Mouse (Mus musculus) embryonic facial prominence, embryonic 15.5 days (tissue): ENCODE results near the gene Atg2a. TPM values are rescaled to one million over a fixed set of nuclear protein-coding genes. Genes with fewer than 3 reads are reported as not detected.

Experiments
- ATAC-seq: fragments of 200-750 bp; cut with Nextera tagmentation; 2 replicates; pipeline ENCODE4 v1.8.0; 2017; ENCODE audit warnings: low read depth, moderate TSS enrichment; ENCODE audit not compliant: insufficient number of reproducible peaks, low FRiP score, low TSS enrichment
- H3K27ac ChIP-seq: fragments of 300-500 bp; sonication (generic); replicated peaks from 2 replicates; pipeline ENCODE4 v1.5.1; 2015; ENCODE audit warnings: mild to moderate bottlenecking, inconsistent platforms
- H3K27me3 ChIP-seq: fragments of 300-500 bp; sonication (generic); 2 replicates; pipeline ENCODE4 v1.6.1; 2015; ENCODE audit warnings: inconsistent platforms
- H3K36me3 ChIP-seq: fragments of 300-500 bp; sonication (generic); 2 replicates; pipeline ENCODE4 v1.6.1; 2015; ENCODE audit warnings: mild to moderate bottlenecking, inconsistent platforms
- H3K4me1 ChIP-seq: fragments of 300-500 bp; sonication (generic); 2 replicates; pipeline ENCODE4 v1.6.1; 2015; ENCODE audit warnings: inconsistent platforms
- H3K4me2 ChIP-seq: fragments of 300-500 bp; sonication (generic); replicated peaks from 2 replicates; pipeline ENCODE4 v1.6.1; 2015; ENCODE audit warnings: mild to moderate bottlenecking, inconsistent platforms
- H3K4me3 ChIP-seq: fragments of 300-500 bp; sonication (generic); replicated peaks from 2 replicates; pipeline ENCODE4 v1.5.1; 2015; ENCODE audit warnings: mild to moderate bottlenecking, inconsistent platforms
- H3K9ac ChIP-seq: fragments of 300-500 bp; sonication (generic); 2 replicates; pipeline ENCODE4 v1.6.1; 2015; ENCODE audit warnings: inconsistent platforms
- H3K9me3 ChIP-seq: fragments of 300-500 bp; sonication (generic); replicated peaks from 2 replicates; pipeline ENCODE4 v1.6.1; 2016; ENCODE audit warnings: inconsistent platforms
- WGBS: fragments of 180-500 bp; shearing (Covaris S2); methylation state at CpG from one replicate; pipeline ENCODE4 v1.1.7; 2015; 5-methylcytosine and 5-hydroxymethylcytosine counted together
- polyA plus RNA-seq: library from polyadenylated mRNA; unstranded; fragments of >200 nt; fragmentation: Nextera tagmentation; extraction: Ambion mirVana; gene quantifications from 2 replicates; pipeline ENCODE4 v1.2.1, GENCODE M21; 2015

The Atg2a gene
- polyA plus RNA-seq, 1 experiment from 2014 or later: 11.0 TPM

DNA sequence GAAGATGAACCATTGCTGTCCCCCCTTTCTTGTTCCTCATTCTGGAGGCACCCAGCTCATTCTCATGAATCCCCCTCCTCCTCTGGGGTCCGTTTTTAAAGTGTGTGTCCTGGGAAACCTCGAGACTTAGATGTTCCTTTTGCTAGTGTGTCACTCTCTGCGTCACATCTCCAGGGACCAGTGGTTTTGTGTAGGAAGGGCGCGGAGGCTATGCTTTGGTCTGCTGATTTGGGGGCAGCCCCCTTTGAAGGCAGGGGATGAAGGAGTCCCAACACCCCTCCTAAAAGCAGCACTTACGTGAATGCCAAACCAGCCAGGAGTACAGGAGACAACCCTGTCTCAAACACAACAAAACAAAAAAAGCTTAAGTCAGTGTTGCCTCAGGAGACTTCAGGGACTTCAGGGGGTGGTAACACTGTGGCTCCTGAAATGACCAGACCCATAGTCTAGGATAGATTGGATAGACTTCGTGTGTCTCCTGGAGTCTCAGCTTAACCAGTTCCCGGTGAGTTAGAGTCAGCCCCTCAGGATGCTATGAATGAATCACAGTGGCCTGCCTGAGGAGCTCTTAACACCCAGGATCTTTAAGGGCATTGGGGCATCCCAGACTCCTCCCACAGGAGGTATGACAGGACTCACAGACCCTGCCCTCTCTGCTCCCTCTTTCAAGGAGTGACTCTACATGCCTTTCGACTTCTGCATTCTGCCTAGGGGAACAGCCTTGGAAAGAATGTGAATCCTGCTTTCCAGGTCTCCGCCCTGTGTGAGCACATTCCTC, 36.4 kb downstream of the Atg2a start:
- Histone ChIP-seq H3K4me1 (peaks cover 42% of the 10 kb centered on the region), H3K9me3 (no peaks in the 10 kb centered on the region), H3K9ac (peak overlapping the region; percentile 49), H3K27ac (peak overlapping the region; percentile 88), H3K36me3 (peaks cover 29% of the 10 kb centered on the region), H3K4me2 (peak overlapping the region; percentile 97), H3K27me3 (no peaks in the 10 kb centered on the region), H3K4me3 (peak overlapping the region; percentile 82)
- WGBS: 2% methylated on average over 10 of the region's 10 CpGs
- peak; percentile 32 for ATAC-seq

DNA sequence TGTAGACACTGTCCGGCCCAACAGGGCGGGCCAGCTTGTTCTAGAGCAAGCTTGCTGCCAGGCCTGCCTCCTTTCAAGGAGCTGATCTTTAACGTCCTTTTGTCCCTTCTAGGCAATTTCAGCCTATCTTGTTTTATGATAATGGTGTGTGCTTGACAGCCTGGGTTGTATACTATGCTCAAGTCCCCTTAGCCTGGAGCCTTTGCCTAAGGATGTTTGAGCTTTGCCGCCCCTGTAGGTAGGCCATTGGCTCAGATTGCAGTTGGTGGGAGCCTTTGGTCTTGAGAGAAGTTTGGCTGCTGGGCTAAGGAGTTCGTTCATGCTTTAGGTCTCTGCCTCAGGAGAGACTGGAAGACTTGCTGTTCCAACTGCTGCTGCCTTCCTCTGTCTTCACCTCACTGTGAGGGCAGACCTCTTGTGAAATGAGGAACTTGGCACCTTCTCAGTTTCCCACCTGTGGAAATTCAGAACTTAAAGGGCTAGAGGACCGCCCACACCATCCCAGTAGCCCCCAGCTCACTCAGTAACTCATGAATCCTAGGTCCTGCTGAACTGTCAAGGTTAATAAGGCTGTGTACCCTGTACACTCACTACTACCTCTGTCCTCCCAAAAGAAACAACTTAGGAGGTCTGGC, 37.1 kb downstream of the Atg2a start:
- H3K4me1 ChIP-seq: peaks cover 42% of the 10 kb centered on the region
- 0 out of 2 replicates have a peak overlapping the region, but pooled peaks have one; percentile 1 for H3K9ac ChIP-seq
- no peaks in the 10 kb centered on the region for H3K9me3 ChIP-seq
- peak overlapping the region; percentile 88 for H3K27ac ChIP-seq
- H3K36me3 ChIP-seq: peaks cover 36% of the 10 kb centered on the region
- H3K4me2 ChIP-seq: peak overlapping the region; percentile 97
- no peak for ATAC-seq
- 21% methylated on average over 6 of the region's 6 CpGs for WGBS
- peak overlapping the region; percentile 82 for H3K4me3 ChIP-seq
- H3K27me3 ChIP-seq: no peaks in the 10 kb centered on the region

DNA sequence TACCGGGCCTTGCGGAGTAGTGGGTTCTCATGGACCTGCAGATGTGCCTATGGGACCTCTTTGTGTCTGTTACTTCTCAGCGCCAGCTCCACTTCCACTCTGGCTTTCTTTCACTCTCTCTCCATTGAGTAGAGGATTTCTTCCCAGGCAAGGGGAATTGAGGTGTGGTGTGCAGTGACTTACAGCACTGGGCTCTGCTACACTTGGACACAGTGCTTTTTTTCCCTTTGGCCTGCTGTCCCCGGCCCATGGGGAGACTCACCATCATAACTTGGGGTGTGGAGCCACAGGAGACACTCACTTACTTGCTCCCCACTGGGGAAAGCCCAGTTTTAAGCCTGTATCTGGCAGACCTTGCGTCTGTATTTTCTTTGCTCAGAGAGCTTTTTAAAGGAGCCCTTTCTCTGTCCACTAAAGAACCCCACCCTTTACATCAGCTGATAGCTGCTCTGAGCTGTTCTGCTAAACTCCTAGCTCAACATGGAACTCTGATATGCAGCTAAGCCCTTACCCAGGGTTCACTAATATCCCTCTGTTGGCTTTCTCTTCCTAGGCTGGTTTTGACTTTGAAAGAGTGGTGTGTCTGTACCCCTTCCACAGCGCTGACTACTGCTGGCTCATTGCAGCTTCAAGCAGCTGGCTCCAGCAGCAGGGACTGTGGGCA, 38.1 kb downstream of the Atg2a start:
- Histone ChIP-seq H3K4me1 (peaks cover 42% of the 10 kb centered on the region), H3K4me2 (peak overlapping the region; percentile 97), H3K27ac (0 out of 2 replicates have a peak overlapping the region, but pooled peaks have one; percentile 28), H3K9ac (no peak overlapping the region), H3K9me3 (no peaks in the 10 kb centered on the region), H3K27me3 (no peaks in the 10 kb centered on the region), H3K4me3 (peak overlapping the region; percentile 82), H3K36me3 (peaks cover 46% of the 10 kb centered on the region)
- ATAC-seq: no peak
- WGBS: 88% methylated on average over 6 of the region's 6 CpGs

DNA sequence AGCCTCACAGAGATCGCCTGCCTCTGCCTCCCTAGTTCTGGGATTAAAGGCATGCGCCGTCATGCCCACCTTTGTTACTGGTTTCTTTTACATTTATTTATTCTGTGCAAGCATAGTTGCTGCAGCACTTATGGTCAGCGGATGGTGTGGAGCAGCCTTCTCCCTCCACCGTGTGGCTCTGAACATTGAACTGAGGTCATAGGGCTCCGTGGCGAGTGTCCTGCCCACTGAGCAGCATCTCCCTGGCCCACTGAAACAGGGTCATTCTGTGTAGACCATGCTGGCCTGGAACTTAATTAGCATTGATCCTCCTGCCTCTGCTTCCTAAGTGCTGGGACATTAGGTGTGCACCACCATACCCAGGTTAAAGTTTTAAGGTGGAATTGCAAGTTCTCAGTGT, 39.1 kb downstream of the Atg2a start:
- Histone ChIP-seq H3K4me2 (no peak overlapping the region), H3K4me3 (no peak overlapping the region), H3K9ac (no peak overlapping the region), H3K27me3 (no peaks in the 10 kb centered on the region), H3K9me3 (no peaks in the 10 kb centered on the region), H3K36me3 (peaks cover 53% of the 10 kb centered on the region), H3K4me1 (peaks cover 38% of the 10 kb centered on the region), H3K27ac (no peak overlapping the region)
- WGBS: 87% methylated on average over 7 of the region's 7 CpGs
- no peak for ATAC-seq

DNA sequence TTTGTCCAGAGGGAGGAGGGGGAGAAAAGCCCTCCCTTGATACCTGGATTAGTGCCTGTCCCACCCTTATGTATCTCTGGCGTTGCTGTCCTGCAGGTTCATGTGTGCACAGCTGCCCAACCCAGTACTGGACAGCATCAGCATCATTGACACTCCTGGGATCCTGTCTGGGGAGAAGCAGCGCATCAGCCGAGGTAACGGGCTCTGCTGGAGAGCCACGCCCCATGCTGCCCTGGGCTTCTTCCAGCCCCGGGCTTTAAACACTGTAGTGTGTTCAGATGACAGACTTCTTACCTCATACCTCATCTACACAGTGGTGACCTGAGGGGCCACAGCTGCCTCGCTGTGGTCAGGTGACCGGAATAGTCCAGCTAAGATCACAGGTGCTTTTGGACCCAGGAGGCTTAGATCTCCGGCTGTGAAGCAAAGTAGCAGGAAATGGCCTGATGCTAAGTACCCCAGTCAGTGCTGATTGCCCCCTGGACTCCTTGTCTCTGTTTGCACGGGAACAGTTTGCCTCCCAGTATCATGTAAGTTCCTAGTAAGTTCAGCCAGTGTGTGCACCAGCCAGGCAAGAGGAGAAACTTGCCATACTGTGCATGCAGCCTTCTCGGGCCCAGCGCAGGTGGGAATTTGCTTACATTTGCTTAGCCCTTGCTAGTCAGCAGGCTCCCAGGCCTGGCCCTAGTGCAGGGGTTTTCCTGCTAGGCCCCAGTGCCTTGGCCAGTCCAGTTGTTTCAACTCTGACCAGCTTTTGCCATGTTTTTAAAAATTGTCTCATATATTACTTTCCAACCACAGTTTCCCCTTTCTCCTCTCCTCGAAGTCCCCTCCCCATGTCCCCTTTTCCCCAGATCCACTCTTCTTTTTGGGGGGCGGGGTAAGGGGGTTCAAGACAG, 39.9 kb downstream of the Atg2a start:
- Histone ChIP-seq H3K4me2 (no peak overlapping the region), H3K9ac (no peak overlapping the region), H3K36me3 (peaks cover 59% of the 10 kb centered on the region), H3K9me3 (no peaks in the 10 kb centered on the region), H3K27ac (no peak overlapping the region), H3K4me1 (peaks cover 40% of the 10 kb centered on the region), H3K4me3 (no peak overlapping the region), H3K27me3 (no peaks in the 10 kb centered on the region)
- WGBS: 80% methylated on average over 14 of the region's 14 CpGs
- ATAC-seq: no peak

DNA sequence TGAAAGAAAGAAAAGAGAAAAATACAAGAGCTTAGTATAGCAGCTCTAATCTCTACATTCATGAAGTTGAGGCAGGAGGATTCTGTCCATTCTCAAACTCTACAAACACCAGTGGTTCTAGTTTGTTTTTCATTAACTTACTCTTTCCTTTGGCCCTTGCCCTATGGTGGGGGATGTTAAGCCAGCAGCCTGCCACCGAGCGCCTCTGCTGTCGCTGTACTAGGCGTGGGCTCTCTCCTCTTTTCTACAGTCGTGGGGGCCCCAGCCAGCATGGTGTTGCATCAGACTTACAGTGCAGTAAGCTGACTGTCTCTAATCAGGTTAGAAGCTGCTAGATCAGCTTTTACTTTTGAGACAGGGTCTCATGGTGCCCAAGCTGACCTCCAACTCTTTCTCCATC, 41.5 kb downstream of the Atg2a start:
- no peak for ATAC-seq
- H3K4me1 ChIP-seq: peaks cover 48% of the 10 kb centered on the region
- H3K27me3 ChIP-seq: no peaks in the 10 kb centered on the region
- H3K4me3 ChIP-seq: no peak overlapping the region
- H3K9ac ChIP-seq: no peak overlapping the region
- no peaks in the 10 kb centered on the region for H3K9me3 ChIP-seq
- no peak overlapping the region for H3K27ac ChIP-seq
- 82% methylated on average over 5 of the region's 5 CpGs for WGBS
- H3K36me3 ChIP-seq: peaks cover 68% of the 10 kb centered on the region
- H3K4me2 ChIP-seq: no peak overlapping the region

DNA sequence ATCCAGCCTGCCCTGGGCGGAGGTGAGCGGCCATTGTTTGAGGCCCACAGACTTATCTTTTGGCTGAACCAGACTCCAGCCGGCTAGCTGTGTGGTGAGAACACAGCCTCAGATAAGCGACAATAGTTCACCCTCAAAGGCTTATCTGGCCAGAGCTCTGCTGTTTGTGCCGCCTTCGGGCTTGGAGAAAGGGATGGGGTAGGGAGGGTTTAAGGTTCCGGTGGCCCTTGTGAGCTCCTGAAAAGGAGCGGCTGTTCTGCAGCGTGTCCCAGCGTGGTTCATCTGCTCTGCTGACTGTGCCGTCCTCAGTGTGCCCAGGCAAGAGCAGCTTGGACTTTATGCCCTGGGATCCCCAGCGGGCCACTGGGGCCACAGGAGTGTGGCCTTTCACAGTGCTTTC, 43.0 kb downstream of the Atg2a start:
- no peak for ATAC-seq
- no peaks in the 10 kb centered on the region for H3K9me3 ChIP-seq
- no peak overlapping the region for H3K9ac ChIP-seq
- no peaks in the 10 kb centered on the region for H3K27me3 ChIP-seq
- 90% methylated on average over 12 of the region's 12 CpGs for WGBS
- peaks cover 66% of the 10 kb centered on the region for H3K36me3 ChIP-seq
- no peak overlapping the region for H3K4me3 ChIP-seq
- no peak overlapping the region for H3K4me2 ChIP-seq
- no peak overlapping the region for H3K27ac ChIP-seq
- peaks cover 39% of the 10 kb centered on the region for H3K4me1 ChIP-seq

DNA sequence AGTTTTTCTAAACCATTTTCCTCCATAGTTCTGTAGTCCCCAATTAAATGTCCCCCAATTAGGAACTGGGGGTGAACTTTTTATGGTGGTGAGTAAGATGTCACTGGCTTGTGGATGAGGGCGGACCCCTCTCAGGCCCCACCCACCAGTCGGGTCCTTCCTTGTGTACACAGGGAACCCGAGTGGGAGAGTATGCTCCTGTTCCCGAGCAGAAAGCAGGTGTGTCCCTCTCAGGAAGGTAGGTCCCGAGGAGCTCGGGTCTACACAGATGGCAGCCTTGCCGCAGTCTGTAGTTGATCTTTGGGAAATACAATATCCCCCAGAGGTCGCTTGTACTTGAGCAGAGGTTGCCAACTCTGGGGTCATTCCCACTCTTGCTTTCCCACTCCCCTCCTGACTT, 43.8 kb downstream of the Atg2a start:
- Histone ChIP-seq H3K27me3 (no peaks in the 10 kb centered on the region), H3K4me3 (no peak overlapping the region), H3K4me1 (peaks cover 32% of the 10 kb centered on the region), H3K9me3 (no peaks in the 10 kb centered on the region), H3K4me2 (no peak overlapping the region), H3K9ac (no peak overlapping the region), H3K27ac (no peak overlapping the region), H3K36me3 (peaks cover 65% of the 10 kb centered on the region)
- WGBS: 67% methylated on average over 8 of the region's 8 CpGs
- no peak for ATAC-seq

DNA sequence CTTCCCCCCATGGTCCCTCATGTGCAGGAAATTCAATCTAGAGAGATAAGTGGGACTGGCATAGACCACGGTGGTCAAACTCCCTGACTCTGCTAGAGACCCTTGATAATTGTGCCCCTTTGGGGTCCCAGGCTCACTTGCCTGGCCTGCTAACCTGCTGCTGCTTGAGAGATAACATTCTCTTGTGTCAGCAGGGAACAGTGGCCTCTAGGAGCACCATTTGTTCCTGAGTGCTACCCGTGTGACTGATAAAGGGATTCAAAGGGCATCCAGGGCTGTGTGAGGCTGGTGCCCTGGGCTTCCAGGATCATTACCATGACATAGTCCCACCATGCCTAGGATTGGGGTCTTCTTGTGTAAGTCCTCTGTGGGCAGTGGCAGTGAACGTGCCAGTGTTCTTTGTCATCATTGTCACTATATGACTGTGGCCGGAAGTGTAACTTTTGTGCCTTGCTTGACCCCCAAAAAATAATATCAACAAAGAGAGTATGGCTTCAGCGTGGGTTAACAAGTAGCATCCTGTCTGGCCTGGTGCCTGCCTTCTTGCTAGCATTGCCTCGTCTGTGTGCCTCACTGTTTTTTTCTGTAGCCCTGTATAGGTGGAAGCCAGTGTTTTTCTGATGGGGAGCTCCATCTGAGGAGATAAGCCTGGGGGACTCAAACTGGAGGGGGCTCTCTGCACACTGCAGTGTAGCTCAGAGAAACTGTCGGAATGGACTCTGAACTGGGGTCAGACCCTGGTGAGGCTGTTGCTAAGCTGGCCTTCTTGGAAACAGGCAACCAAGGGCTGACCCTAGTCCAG, 44.4 kb downstream of the Atg2a start:
- Histone ChIP-seq H3K4me2 (no peak overlapping the region), H3K9ac (no peak overlapping the region), H3K9me3 (no peaks in the 10 kb centered on the region), H3K4me1 (peaks cover 32% of the 10 kb centered on the region; the same call in 1 of the 2 replicates), H3K4me3 (no peak overlapping the region), H3K27ac (no peak overlapping the region), H3K36me3 (peaks cover 64% of the 10 kb centered on the region), H3K27me3 (no peaks in the 10 kb centered on the region)
- no peak for ATAC-seq
- 74% methylated on average over 7 of the region's 7 CpGs for WGBS
